Mouse (Mus musculus): ENCODE measurements at regions not wholly inside any gene's neighbourhood (a gene's known extent, or its start where the extent isn't known, plus 50 kb on each side); places are given as distances from the start of the nearest gene placed in this dataset.

- TF ChIP-seq CTCF (IDR thresholded peaks at IDR 0.05; ENCODE audit: insufficient read depth, low read length) (no peak), POLR2A (IDR thresholded peaks at IDR 0.05; ENCODE audit: borderline replicate concordance, extremely low read depth, low read depth, low read length) (no peak)
Observed at GRCm38 (mm10) chr14:53845646-53846045, 408.3 kb downstream of the Dad1 start.
